Mouse (Mus musculus): Measurements from ENCODE around the gene Enc1.
A peak's percentile ranks its signal among the peaks of the same experiment; 100 is the strongest.

Gene Enc1

DNA sequence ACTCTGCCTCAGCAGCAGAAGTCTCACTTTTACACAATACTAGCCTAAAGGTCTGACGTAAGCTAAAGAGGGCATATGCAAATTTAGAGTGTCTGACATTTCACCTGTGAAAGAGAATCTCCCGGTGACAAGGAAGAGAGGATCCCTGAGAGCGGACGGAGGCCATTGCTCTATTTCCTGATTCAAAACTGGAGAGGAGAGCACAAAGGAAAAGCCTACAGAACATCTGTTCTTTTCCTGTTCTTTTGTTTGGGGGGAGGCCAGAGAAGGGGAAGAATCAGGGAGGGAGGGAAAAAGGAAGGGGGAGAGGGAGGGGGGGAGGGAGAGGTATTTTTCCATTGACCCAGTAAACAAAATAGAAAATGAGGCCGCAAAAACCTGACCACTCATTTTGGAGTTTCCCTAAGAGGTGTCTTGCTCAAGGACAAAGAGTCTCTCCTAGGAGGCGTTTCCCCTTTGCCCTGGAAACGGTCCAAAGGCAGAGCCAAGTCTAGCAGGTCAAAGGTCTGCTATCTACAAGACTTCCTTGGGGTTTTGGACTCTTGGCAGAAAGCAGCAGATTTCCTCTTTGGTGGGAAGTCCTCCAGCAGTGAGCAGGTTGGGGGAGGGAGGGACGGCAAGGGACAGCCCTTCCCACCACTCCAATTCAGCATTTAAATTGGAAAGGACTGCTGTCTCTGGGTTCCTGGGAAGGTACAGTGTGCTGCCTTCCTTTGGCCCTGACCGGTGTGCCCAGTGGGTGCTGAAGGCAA is 54.4 kb downstream of the Enc1 start:
- peak; percentile 83 for DNase-seq

DNA sequence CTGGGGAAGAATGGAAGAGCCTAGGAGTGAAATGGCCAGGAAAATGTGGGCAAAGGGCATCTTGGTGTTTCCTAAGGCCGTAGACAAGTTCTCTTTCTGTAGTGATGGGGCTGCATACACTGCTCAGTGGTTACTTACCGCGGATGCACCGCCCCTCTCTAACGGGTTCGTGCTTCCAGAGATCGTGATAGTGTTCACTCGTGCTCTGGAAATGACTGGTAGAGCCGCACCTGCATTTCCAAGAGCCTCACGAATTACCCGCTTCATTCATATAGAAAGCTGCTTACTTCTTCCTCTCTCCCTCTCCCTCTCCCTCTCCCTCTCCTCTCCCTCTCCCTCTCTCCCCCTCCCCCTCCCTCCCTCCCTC is 54.9 kb downstream of the Enc1 start:
- no peak for DNase-seq

DNA sequence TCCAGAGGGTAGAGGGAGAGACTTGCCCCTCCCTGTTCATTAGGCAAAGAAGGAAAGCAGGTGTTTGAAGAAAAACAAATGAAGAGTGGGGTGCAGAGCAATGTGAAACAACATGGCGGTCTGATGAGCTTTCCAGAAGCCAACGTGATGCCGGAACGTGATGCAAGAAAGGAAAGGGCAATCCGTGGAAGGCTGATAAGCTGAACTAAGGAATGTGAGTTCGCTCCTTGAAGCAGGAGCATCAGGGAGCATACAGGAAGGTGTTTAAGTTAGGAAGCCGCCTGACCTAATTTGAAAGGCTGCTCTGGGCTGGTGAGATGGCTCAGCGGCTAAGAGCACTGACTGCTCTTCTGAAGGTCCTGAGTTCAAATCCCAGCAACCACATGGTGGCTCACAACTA is 55.4 kb downstream of the Enc1 start:
- DNase-seq, result no peak

DNA sequence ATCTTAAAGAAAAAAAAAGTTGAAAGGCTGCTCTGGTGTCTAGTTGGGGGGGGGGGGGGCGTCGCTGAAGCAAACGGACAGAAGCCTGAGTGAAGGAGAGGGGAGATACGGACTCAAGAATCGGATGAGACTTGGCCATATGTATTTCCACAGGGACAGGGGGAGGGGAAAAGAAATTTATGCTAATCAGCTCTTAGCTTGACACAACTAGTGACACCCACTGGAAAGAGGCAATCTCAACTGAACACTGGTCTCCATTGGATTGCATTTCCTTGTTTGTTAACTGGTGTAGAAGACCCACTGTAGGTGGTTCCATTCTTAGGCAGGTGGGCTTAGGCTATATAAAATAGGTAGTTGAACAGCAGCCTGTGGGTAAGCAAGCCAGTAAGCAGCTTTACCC is 55.9 kb downstream of the Enc1 start:
- DNase-seq, result no peak

DNA sequence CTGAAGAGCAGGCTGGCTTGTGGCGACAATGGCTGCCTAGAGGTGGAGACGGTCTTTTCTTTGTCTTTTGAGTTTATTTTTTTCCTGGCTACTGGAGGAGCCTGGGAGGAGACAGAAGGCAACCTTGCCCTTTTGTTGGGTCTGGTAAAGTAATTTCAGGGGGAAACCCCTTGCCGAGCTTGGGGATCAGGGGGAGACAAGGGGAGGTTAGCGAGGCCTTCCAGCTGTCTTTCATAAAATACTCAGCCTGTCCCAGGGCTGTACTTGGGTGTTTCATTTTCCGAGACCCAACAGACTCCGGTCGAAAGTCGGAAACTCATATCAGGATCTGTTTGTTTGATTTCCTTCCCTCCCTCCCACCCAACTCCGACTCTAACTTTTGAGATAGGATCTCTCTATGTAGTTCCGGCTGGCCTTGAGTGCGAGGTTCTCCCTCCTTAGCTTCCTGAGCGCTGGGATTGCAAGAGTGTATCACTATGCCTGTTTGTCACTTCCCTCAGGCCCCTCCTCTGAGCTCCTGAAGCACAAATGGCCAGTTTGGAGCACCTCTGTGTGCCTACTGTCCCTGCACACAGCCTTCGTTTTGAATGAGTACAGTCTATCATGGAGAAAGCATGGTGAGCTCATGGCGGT is 56.6 kb downstream of the Enc1 start:
- DNase-seq, result no peak

DNA sequence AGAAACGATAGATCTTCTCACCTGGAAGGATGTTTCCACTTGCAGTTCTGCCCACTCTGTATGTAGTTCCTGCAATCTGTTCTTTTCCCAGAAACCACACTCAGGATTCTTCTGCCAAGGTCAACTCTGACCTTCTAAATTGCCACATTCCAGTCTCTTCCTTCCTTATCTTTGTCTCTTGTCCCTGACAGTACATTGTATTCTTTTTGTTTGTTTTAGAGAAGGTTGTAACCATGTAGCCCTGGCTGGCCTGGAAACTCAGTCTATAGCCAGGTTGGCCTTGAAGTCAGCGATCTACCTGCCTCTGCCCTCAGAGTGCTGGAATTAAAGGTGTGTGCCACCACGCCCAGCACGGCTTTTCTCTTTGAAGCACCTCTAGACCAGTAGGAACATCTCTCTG is 58.0 kb downstream of the Enc1 start:
- DNase-seq, result no peak

DNA sequence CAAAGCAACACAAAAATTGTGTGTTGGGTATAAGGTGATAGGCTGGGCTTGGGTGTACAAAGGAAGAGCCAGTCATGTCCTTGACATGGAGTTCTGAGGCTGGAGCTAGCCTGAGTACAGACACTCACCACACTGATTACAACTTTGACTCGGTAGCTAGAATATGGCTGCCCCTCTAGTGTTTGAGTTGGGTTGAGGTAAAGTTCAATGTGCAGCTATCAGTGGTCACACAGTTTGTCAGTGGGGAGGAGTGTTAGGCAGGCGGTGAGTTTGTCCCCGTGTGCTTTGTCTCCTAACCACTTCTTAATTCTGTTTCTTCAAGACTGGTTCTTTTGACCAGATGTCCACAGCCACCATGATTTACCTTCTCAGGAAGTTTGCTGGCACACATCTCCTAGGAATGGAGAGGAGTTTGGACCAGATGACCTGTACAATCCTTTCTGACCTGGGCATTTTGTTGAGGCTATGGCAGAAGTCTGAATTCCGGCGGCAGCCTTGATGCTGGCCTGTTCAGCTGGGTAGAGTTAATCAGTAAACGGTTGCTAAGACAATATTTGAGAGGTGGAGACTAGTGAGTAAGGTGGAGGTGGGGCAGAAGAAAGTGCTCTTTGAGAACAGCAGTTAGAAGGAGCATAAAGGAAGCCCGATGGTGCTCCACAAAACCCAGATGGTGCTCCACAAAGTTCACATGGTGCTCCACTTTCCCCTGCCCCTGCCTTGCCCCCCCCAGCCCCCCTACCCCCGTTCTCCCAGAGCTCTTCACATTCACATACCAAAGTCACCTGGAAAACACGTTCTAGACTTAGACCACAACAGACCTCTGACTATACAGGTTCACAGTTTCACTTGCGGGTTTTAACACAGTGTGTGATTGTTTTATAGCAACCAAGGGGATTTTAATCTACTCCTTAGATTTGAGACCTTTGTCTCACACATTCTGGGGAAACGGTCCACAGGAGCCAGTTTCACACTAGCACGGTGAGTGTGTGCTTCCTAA is 59.3 kb downstream of the Enc1 start:
- DNase-seq, result peak; percentile 65

Measured in lung, postnatal 36 days (tissue).